Mouse (Mus musculus) kidney, postnatal 14 days (tissue): ENCODE results near the gene Brdt.
"Not testable (repeated sequence)": the region's sequence is repeated elsewhere in the genome, so short reads cannot be mapped to it uniquely, and the experiment has no call there.

Experiments
- DNase-seq: peaks from one replicate; pipeline ENCODE4 v3.0.0; 2022; ENCODE audit warnings: mixed read lengths

Brdt gene

GRCm38 (mm10) chr5:107342891-107343290 lies 11.9 kb downstream of the Brdt start:
- no peak for DNase-seq

- DNase-seq = no peak
Observed at GRCm38 (mm10) chr5:107346214-107346613, 15.3 kb downstream of the Brdt start.

GRCm38 (mm10) chr5:107352566-107352965 lies 21.6 kb downstream of the Brdt start:
- DNase-seq = no peak

- DNase-seq = no peak
Observed at GRCm38 (mm10) chr5:107353981-107354380, 23.0 kb downstream of the Brdt start.

GRCm38 (mm10) chr5:107355801-107356200 lies 24.8 kb downstream of the Brdt start:
- no peak for DNase-seq

- no peak for DNase-seq
Observed at GRCm38 (mm10) chr5:107357723-107358122, 26.8 kb downstream of the Brdt start.

GRCm38 (mm10) chr5:107359395-107360053 lies 28.6 kb downstream of the Brdt start:
- DNase-seq = peak; percentile 93

GRCm38 (mm10) chr5:107360054-107360730 lies 29.2 kb downstream of the Brdt start:
- peak; percentile 3 for DNase-seq

GRCm38 (mm10) chr5:107370040-107370439 lies 39.1 kb downstream of the Brdt start:
- DNase-seq = no peak

GRCm38 (mm10) chr5:107371335-107371734 lies 40.4 kb downstream of the Brdt start:
- DNase-seq = no peak

GRCm38 (mm10) chr5:107373256-107373655 lies 42.3 kb downstream of the Brdt start:
- DNase-seq = no peak

GRCm38 (mm10) chr5:107386448-107386847 lies 55.5 kb downstream of the Brdt start:
- DNase-seq = not testable (repeated sequence)

- no peak for DNase-seq
Observed at GRCm38 (mm10) chr5:107387788-107388187, 56.8 kb downstream of the Brdt start.

- no peak for DNase-seq
Observed at GRCm38 (mm10) chr5:107389373-107389772, 58.4 kb downstream of the Brdt start.

GRCm38 (mm10) chr5:107394437-107394836 lies 63.5 kb downstream of the Brdt start:
- DNase-seq = no peak

GRCm38 (mm10) chr5:107402436-107402835 lies 71.5 kb downstream of the Brdt start, which contains the start of gene Ephx4:
Gene Ephx4 (plus strand): TSS chr5:107402736.
- no peak for DNase-seq

- DNase-seq = peak; percentile 15
Observed at GRCm38 (mm10) chr5:107403011-107403946, 72.3 kb downstream of the Brdt start.

- DNase-seq = no peak
Observed at GRCm38 (mm10) chr5:107403947-107404684, 73.2 kb downstream of the Brdt start.

- DNase-seq = no peak
Observed at GRCm38 (mm10) chr5:107405361-107405760, 74.4 kb downstream of the Brdt start.

GRCm38 (mm10) chr5:107410305-107410704 lies 79.3 kb downstream of the Brdt start:
- no peak for DNase-seq

- no peak for DNase-seq
Observed at GRCm38 (mm10) chr5:107411326-107411725, 80.4 kb downstream of the Brdt start.

GRCm38 (mm10) chr5:107412285-107412684 lies 81.3 kb downstream of the Brdt start:
- DNase-seq = no peak

GRCm38 (mm10) chr5:107415098-107415497 lies 84.1 kb downstream of the Brdt start:
- DNase-seq = no peak
